Mouse (Mus musculus) thymus, adult 2 months (tissue): ENCODE data around the gene Enpp3.

ENCODE experiments used
- CTCF ChIP-seq: fragments of 200-500 bp; IDR thresholded peaks from 2 replicates; pipeline ENCODE4 v1.5.1; 2012; ENCODE audit warnings: mild to moderate bottlenecking, control low read depth, low read length, moderate library complexity, borderline replicate concordance; ENCODE audit not compliant: control insufficient read depth, poor library complexity, insufficient read depth; ENCODE audit errors: extremely low read depth
- POLR2A ChIP-seq: fragments of 200-500 bp; IDR thresholded peaks from 2 replicates; pipeline ENCODE4 v1.6.1; 2012; ENCODE audit warnings: mild to moderate bottlenecking, low read length, control low read depth, moderate library complexity; ENCODE audit not compliant: control insufficient read depth, poor library complexity, insufficient read depth; ENCODE audit errors: extremely low read depth

GRCm38 (mm10) chr10:24888343-24888742 lies 45.7 kb upstream of the Enpp3 start:
- TF ChIP-seq POLR2A (no peak), CTCF (no peak)
